Mouse (Mus musculus) intestine, embryonic 14.5 days (tissue): Measurements from ENCODE around the gene Nrd1. TPM values are rescaled to one million over a fixed set of nuclear protein-coding genes. Genes with fewer than 3 reads are reported as not detected.
A peak's percentile ranks its signal among the peaks of the same experiment; 100 is the strongest.

ENCODE experiments used
- ATAC-seq: fragments of 200-750 bp; cut with Nextera tagmentation; replicated peaks from 2 replicates; pipeline ENCODE4 v1.8.0; 2017; ENCODE audit warnings: low read depth, moderate number of reproducible peaks, moderate TSS enrichment, moderate library complexity; ENCODE audit not compliant: low FRiP score, low TSS enrichment
- DNase-seq: peaks from one replicate; pipeline ENCODE4 v3.0.0-alpha.2; 2018; ENCODE audit warnings: low spot score
- H3K27ac ChIP-seq: fragments of 300-500 bp; sonication (generic); 2 replicates; pipeline ENCODE4 v1.5.1; 2014; ENCODE audit warnings: low read depth, mild to moderate bottlenecking, control low read depth
- H3K27me3 ChIP-seq: fragments of 300-500 bp; sonication (generic); replicated peaks from 2 replicates; pipeline ENCODE4 v1.6.1; 2014; ENCODE audit warnings: low read length, control low read depth; ENCODE audit not compliant: control insufficient read depth, insufficient read depth
- H3K36me3 ChIP-seq: fragments of 300-500 bp; sonication (generic); 2 replicates; pipeline ENCODE4 v1.6.1; 2014; ENCODE audit warnings: low read length, control low read depth; ENCODE audit not compliant: control insufficient read depth, insufficient read depth
- H3K4me1 ChIP-seq: fragments of 300-500 bp; sonication (generic); replicated peaks from 2 replicates; pipeline ENCODE4 v1.6.1; 2014; ENCODE audit warnings: low read length, control low read depth, mixed read lengths; ENCODE audit not compliant: control insufficient read depth, insufficient read depth
- H3K4me2 ChIP-seq: fragments of 300-500 bp; sonication (generic); 2 replicates; pipeline ENCODE4 v1.6.1; 2014; ENCODE audit warnings: low read length
- H3K4me3 ChIP-seq: fragments of 300-500 bp; sonication (generic); 2 replicates; pipeline ENCODE4 v1.5.1; 2014; ENCODE audit warnings: low read depth, low read length, control low read depth, mixed read lengths
- H3K9ac ChIP-seq: fragments of 300-500 bp; sonication (generic); 2 replicates; pipeline ENCODE4 v1.6.1; 2014; ENCODE audit warnings: mild to moderate bottlenecking, low read length
- H3K9me3 ChIP-seq: fragments of 300-500 bp; sonication (generic); 2 replicates; pipeline ENCODE4 v1.6.1; 2016; ENCODE audit warnings: low read length, control low read depth; ENCODE audit not compliant: control insufficient read depth
- WGBS: fragments of 180-500 bp; shearing (Covaris S2); extraction: QIAGEN DNeasy Blood & Tissue Kit; methylation state at CpG from one replicate; pipeline ENCODE4 v1.1.7; 2014; 5-methylcytosine and 5-hydroxymethylcytosine counted together
- polyA plus RNA-seq: library from polyadenylated mRNA; unstranded; fragments of >200 nt; fragmentation: Nextera tagmentation; extraction: Ambion mirVana; gene quantifications from 2 replicates; pipeline ENCODE4 v1.2.1, GENCODE M21; 2014

Nrd1 gene
- polyA plus RNA-seq, 1 experiment from 2014 or later = 45.8 TPM

- Histone ChIP-seq H3K9ac (no peak overlapping the region), H3K4me2 (no peak overlapping the region), H3K4me1 (no peaks in the 10 kb centered on the region), H3K9me3 (no peaks in the 10 kb centered on the region), H3K36me3 (no peaks in the 10 kb centered on the region), H3K27me3 (no peaks in the 10 kb centered on the region), H3K27ac (no peak overlapping the region), H3K4me3 (no peak overlapping the region)
- ATAC-seq (no peak), DNase-seq (no peak)
- WGBS = 83% methylated on average over 1 of the region's 1 CpGs
Observed at GRCm38 (mm10) chr4:108986833-108987472, 13.5 kb upstream of the Nrd1 start.

GRCm38 (mm10) chr4:108987473-108987842 is 13.0 kb upstream of the Nrd1 start:
- Histone ChIP-seq H3K27me3 (no peaks in the 10 kb centered on the region), H3K36me3 (no peaks in the 10 kb centered on the region), H3K4me3 (no peak overlapping the region), H3K27ac (no peak overlapping the region), H3K4me2 (no peak overlapping the region), H3K4me1 (no peaks in the 10 kb centered on the region), H3K9me3 (no peaks in the 10 kb centered on the region), H3K9ac (no peak overlapping the region)
- DNase-seq = no peak
- ATAC-seq = no peak
- 75% methylated on average over 4 of the region's 4 CpGs for WGBS

- Histone ChIP-seq H3K27ac (no peak overlapping the region), H3K36me3 (no peaks in the 10 kb centered on the region), H3K9me3 (no peaks in the 10 kb centered on the region), H3K27me3 (no peaks in the 10 kb centered on the region), H3K4me3 (no peak overlapping the region), H3K4me2 (no peak overlapping the region), H3K4me1 (no peaks in the 10 kb centered on the region), H3K9ac (no peak overlapping the region)
- ATAC-seq (no peak), DNase-seq (no peak)
- 61% methylated on average over 2 of the region's 2 CpGs for WGBS
Observed at GRCm38 (mm10) chr4:108989430-108989829, 11.0 kb upstream of the Nrd1 start.

- Histone ChIP-seq H3K27ac (no peak overlapping the region), H3K9ac (no peak overlapping the region)
- no peak for ATAC-seq
Observed at GRCm38 (mm10) chr4:108990032-108990431, 10.4 kb upstream of the Nrd1 start.

GRCm38 (mm10) chr4:108990571-108990970 is 9.9 kb upstream of the Nrd1 start:
- Histone ChIP-seq H3K9ac (no peak overlapping the region), H3K4me3 (no peak overlapping the region), H3K4me1 (no peaks in the 10 kb centered on the region), H3K36me3 (no peaks in the 10 kb centered on the region), H3K9me3 (no peaks in the 10 kb centered on the region), H3K27me3 (no peaks in the 10 kb centered on the region), H3K27ac (no peak overlapping the region), H3K4me2 (no peak overlapping the region)
- ATAC-seq = no peak
- 93% methylated on average over 6 of the region's 6 CpGs for WGBS
- no peak for DNase-seq

More at GRCm38 (mm10) chr4:108990032-108990431, 10.4 kb upstream of the Nrd1 start:
- Histone ChIP-seq H3K4me2 (no peak overlapping the region), H3K27me3 (no peaks in the 10 kb centered on the region), H3K4me1 (no peaks in the 10 kb centered on the region), H3K9me3 (no peaks in the 10 kb centered on the region), H3K36me3 (no peaks in the 10 kb centered on the region), H3K4me3 (no peak overlapping the region)
- DNase-seq = no peak

GRCm38 (mm10) chr4:108991811-108992210 is 8.6 kb upstream of the Nrd1 start:
- H3K27me3 ChIP-seq = no peaks in the 10 kb centered on the region
- no peaks in the 10 kb centered on the region for H3K36me3 ChIP-seq
- no peak overlapping the region for H3K27ac ChIP-seq
- H3K4me3 ChIP-seq = no peak overlapping the region
- DNase-seq (no peak), ATAC-seq (no peak)
- H3K9ac ChIP-seq = no peak overlapping the region
- H3K9me3 ChIP-seq = no peaks in the 10 kb centered on the region
- no peak overlapping the region for H3K4me2 ChIP-seq
- no peaks in the 10 kb centered on the region for H3K4me1 ChIP-seq

- H3K4me2 ChIP-seq = no peak overlapping the region
- WGBS = 47% methylated on average over 2 of the region's 2 CpGs
- no peaks in the 10 kb centered on the region for H3K9me3 ChIP-seq
- no peak for ATAC-seq
- no peaks in the 10 kb centered on the region for H3K27me3 ChIP-seq
- no peaks in the 10 kb centered on the region for H3K36me3 ChIP-seq
- no peak for DNase-seq
- no peaks in the 10 kb centered on the region for H3K4me1 ChIP-seq
- no peak overlapping the region for H3K27ac ChIP-seq
- H3K4me3 ChIP-seq = no peak overlapping the region
- no peak overlapping the region for H3K9ac ChIP-seq
Observed at GRCm38 (mm10) chr4:108992978-108993377, 7.5 kb upstream of the Nrd1 start.

GRCm38 (mm10) chr4:109000961-109001360 is 506 bp downstream of the Nrd1 start:
- Histone ChIP-seq H3K4me1 (peaks cover 9% of the 10 kb centered on the region), H3K27ac (peak overlapping the region; percentile 89), H3K4me3 (peak overlapping the region; percentile 65), H3K36me3 (0 out of 2 replicates have a peak, but pooled peaks cover 5% of the 10 kb centered on the region), H3K27me3 (no peaks in the 10 kb centered on the region), H3K9me3 (no peaks in the 10 kb centered on the region), H3K9ac (peak overlapping the region; percentile 81), H3K4me2 (peak overlapping the region; percentile 74)
- ATAC-seq (no peak; the same call in 1 of the 2 replicates), DNase-seq (no peak)
- under 1% methylated on average over 18 of the region's 18 CpGs for WGBS

GRCm38 (mm10) chr4:109008046-109008445 is 7.6 kb downstream of the Nrd1 start:
- Histone ChIP-seq H3K4me1 (no peaks in the 10 kb centered on the region), H3K4me3 (no peak overlapping the region), H3K27ac (no peak overlapping the region), H3K9ac (no peak overlapping the region), H3K36me3 (0 out of 2 replicates have a peak, but pooled peaks cover 5% of the 10 kb centered on the region), H3K27me3 (no peaks in the 10 kb centered on the region), H3K9me3 (no peaks in the 10 kb centered on the region), H3K4me2 (no peak overlapping the region)
- WGBS = 97% methylated on average over 1 of the region's 1 CpGs
- ATAC-seq = no peak
- DNase-seq = no peak
